Mouse (Mus musculus) forebrain, embryonic 11.5 days (tissue): ENCODE data around the gene Pde4d. TPM values are rescaled to one million over a fixed set of nuclear protein-coding genes. Genes with fewer than 3 reads are reported as not detected.

ENCODE experiments used
- ATAC-seq: fragments of 200-750 bp; cut with Nextera tagmentation; replicated peaks from 2 replicates; pipeline ENCODE4 v1.8.0; 2017; ENCODE audit warnings: moderate TSS enrichment; ENCODE audit not compliant: low FRiP score
- DNase-seq: peaks from one replicate; pipeline ENCODE4 v3.0.0-alpha.2; 2017; ENCODE audit warnings: low spot score
- H3K27ac ChIP-seq: fragments of 300-500 bp; sonication (generic); 2 replicates; pipeline ENCODE4 v1.5.1; 2014; ENCODE audit warnings: low read depth, low read length
- H3K27me3 ChIP-seq: fragments of 300-500 bp; sonication (generic); 2 replicates; pipeline ENCODE4 v1.6.1; 2014; ENCODE audit warnings: mild to moderate bottlenecking, low read length, mixed read lengths; ENCODE audit not compliant: control insufficient read depth, insufficient read depth
- H3K36me3 ChIP-seq: fragments of 300-500 bp; sonication (generic); 2 replicates; pipeline ENCODE4 v1.6.1; 2014; ENCODE audit warnings: mild to moderate bottlenecking, low read length, moderate library complexity, mixed read lengths; ENCODE audit not compliant: control insufficient read depth, insufficient read depth
- H3K4me1 ChIP-seq: fragments of 300-500 bp; sonication (generic); replicated peaks from 2 replicates; pipeline ENCODE4 v1.6.1; 2014; ENCODE audit warnings: low read length, mixed read lengths; ENCODE audit not compliant: control insufficient read depth, insufficient read depth
- H3K4me2 ChIP-seq: fragments of 300-500 bp; sonication (generic); 2 replicates; pipeline ENCODE4 v1.6.1; 2014; ENCODE audit warnings: low read depth, mild to moderate bottlenecking, low read length, moderate library complexity, mixed read lengths; ENCODE audit not compliant: severe bottlenecking
- H3K4me3 ChIP-seq: fragments of 300-500 bp; sonication (generic); 2 replicates; pipeline ENCODE4 v1.5.1; 2014; ENCODE audit warnings: low read depth, low read length
- H3K9ac ChIP-seq: fragments of 300-500 bp; sonication (generic); 2 replicates; pipeline ENCODE4 v1.6.1; 2014; ENCODE audit warnings: low read length
- H3K9me3 ChIP-seq: fragments of 300-500 bp; sonication (generic); 2 replicates; pipeline ENCODE4 v1.6.1; 2016; ENCODE audit warnings: low read length, mixed read lengths; ENCODE audit not compliant: control insufficient read depth
- WGBS: fragments of 180-500 bp; shearing (Covaris S2); extraction: QIAGEN DNeasy Blood & Tissue Kit; methylation state at CpG from one replicate; pipeline ENCODE4 v1.1.7; 2014; 5-methylcytosine and 5-hydroxymethylcytosine counted together
- polyA plus RNA-seq: library from polyadenylated mRNA; unstranded; fragments of >200 nt; fragmentation: Nextera tagmentation; extraction: Ambion mirVana; gene quantifications from 2 replicates; pipeline ENCODE4 v1.2.1, GENCODE M21; 2014

The Pde4d gene
- polyA plus RNA-seq, 1 experiment from 2014 or later, result 11.9 TPM

- ATAC-seq (no peak), DNase-seq (no peak)
- no peaks in the 10 kb centered on the region for H3K27me3 ChIP-seq
- H3K4me2 ChIP-seq, result no peak overlapping the region
- 90% methylated on average over 4 of the region's 4 CpGs for whole genome bisulfite sequencing
- H3K27ac ChIP-seq, result no peak overlapping the region
- H3K9me3 ChIP-seq, result no peaks in the 10 kb centered on the region
- H3K9ac ChIP-seq, result no peak overlapping the region
- no peaks in the 10 kb centered on the region for H3K36me3 ChIP-seq
- no peaks in the 10 kb centered on the region for H3K4me1 ChIP-seq
- H3K4me3 ChIP-seq, result no peak overlapping the region
Observed at GRCm38 (mm10) chr13:109508472-109508871, 1058.7 kb downstream of the Pde4d start.

GRCm38 (mm10) chr13:109518194-109518593 is 1068.4 kb downstream of the Pde4d start:
- WGBS, result 76% methylated on average over 1 of the region's 1 CpGs
- H3K4me1 ChIP-seq, result no peaks in the 10 kb centered on the region
- H3K9me3 ChIP-seq, result no peaks in the 10 kb centered on the region
- H3K9ac ChIP-seq, result no peak overlapping the region
- ATAC-seq, result no peak; the same call in 1 of the 2 replicates
- no peaks in the 10 kb centered on the region for H3K27me3 ChIP-seq
- no peak overlapping the region for H3K27ac ChIP-seq
- no peaks in the 10 kb centered on the region for H3K36me3 ChIP-seq
- no peak overlapping the region for H3K4me2 ChIP-seq
- no peak overlapping the region for H3K4me3 ChIP-seq
- no peak for DNase-seq

GRCm38 (mm10) chr13:109519485-109519884 is 1069.7 kb downstream of the Pde4d start:
- no peak for DNase-seq
- ATAC-seq, result no peak

GRCm38 (mm10) chr13:109519966-109520646 is 1070.4 kb downstream of the Pde4d start:
- DNase-seq, result no peak
- no peak overlapping the region for H3K27ac ChIP-seq
- no peak overlapping the region for H3K4me2 ChIP-seq
- no peak overlapping the region for H3K4me3 ChIP-seq
- no peaks in the 10 kb centered on the region for H3K9me3 ChIP-seq
- ATAC-seq, result no peak
- H3K27me3 ChIP-seq, result no peaks in the 10 kb centered on the region
- no peaks in the 10 kb centered on the region for H3K36me3 ChIP-seq
- WGBS, result 87% methylated on average over 2 of the region's 2 CpGs
- no peaks in the 10 kb centered on the region for H3K4me1 ChIP-seq
- no peak overlapping the region for H3K9ac ChIP-seq

More at GRCm38 (mm10) chr13:109519485-109519884, 1069.7 kb downstream of the Pde4d start:
- Histone ChIP-seq H3K4me1 (no peaks in the 10 kb centered on the region), H3K27ac (no peak overlapping the region), H3K4me2 (no peak overlapping the region), H3K9ac (no peak overlapping the region), H3K27me3 (no peaks in the 10 kb centered on the region), H3K9me3 (no peaks in the 10 kb centered on the region), H3K36me3 (no peaks in the 10 kb centered on the region), H3K4me3 (no peak overlapping the region)
- WGBS, result 48% methylated on average over 3 of the region's 3 CpGs

GRCm38 (mm10) chr13:109533838-109534523 is 1084.2 kb downstream of the Pde4d start:
- no peak for DNase-seq

GRCm38 (mm10) chr13:109534709-109535284 is 1085.0 kb downstream of the Pde4d start:
- Histone ChIP-seq H3K36me3 (no peaks in the 10 kb centered on the region), H3K4me2 (no peak overlapping the region), H3K9me3 (no peaks in the 10 kb centered on the region), H3K27me3 (no peaks in the 10 kb centered on the region), H3K27ac (no peak overlapping the region), H3K9ac (no peak overlapping the region), H3K4me1 (no peaks in the 10 kb centered on the region; the same call in 1 of the 2 replicates), H3K4me3 (no peak overlapping the region)
- 83% methylated on average over 5 of the region's 5 CpGs for WGBS
- no peak for ATAC-seq
- no peak for DNase-seq

More at GRCm38 (mm10) chr13:109533838-109534523, 1084.2 kb downstream of the Pde4d start:
- Histone ChIP-seq H3K36me3 (no peaks in the 10 kb centered on the region), H3K9me3 (no peaks in the 10 kb centered on the region), H3K27me3 (no peaks in the 10 kb centered on the region), H3K4me1 (no peaks in the 10 kb centered on the region; the same call in 1 of the 2 replicates), H3K4me3 (no peak overlapping the region), H3K9ac (no peak overlapping the region), H3K27ac (no peak overlapping the region), H3K4me2 (no peak overlapping the region)
- ATAC-seq, result no peak
- 69% methylated on average over 3 of the region's 3 CpGs for WGBS

GRCm38 (mm10) chr13:109536636-109537035 is 1086.9 kb downstream of the Pde4d start:
- H3K4me1 ChIP-seq, result no peaks in the 10 kb centered on the region; the same call in 1 of the 2 replicates
- DNase-seq (no peak), ATAC-seq (no peak)
- H3K27me3 ChIP-seq, result no peaks in the 10 kb centered on the region
- WGBS, result 77% methylated on average over 4 of the region's 4 CpGs
- no peak overlapping the region for H3K4me2 ChIP-seq
- H3K9ac ChIP-seq, result no peak overlapping the region
- no peak overlapping the region for H3K4me3 ChIP-seq
- H3K36me3 ChIP-seq, result no peaks in the 10 kb centered on the region
- H3K27ac ChIP-seq, result no peak overlapping the region
- no peaks in the 10 kb centered on the region for H3K9me3 ChIP-seq

- DNase-seq (no peak), ATAC-seq (no peak)
- Histone ChIP-seq H3K9ac (no peak overlapping the region), H3K27ac (no peak overlapping the region), H3K27me3 (no peaks in the 10 kb centered on the region), H3K4me3 (no peak overlapping the region), H3K4me1 (no peaks in the 10 kb centered on the region), H3K36me3 (no peaks in the 10 kb centered on the region), H3K9me3 (no peaks in the 10 kb centered on the region), H3K4me2 (no peak overlapping the region)
- WGBS, result 49% methylated on average over 3 of the region's 3 CpGs
Observed at GRCm38 (mm10) chr13:109539371-109539770, 1089.6 kb downstream of the Pde4d start.
